Mouse (Mus musculus) stomach, embryonic 16.5 days (tissue): Measurements from ENCODE around the gene Mdm2. TPM values are rescaled to one million over a fixed set of nuclear protein-coding genes. Genes with fewer than 3 reads are reported as not detected.
A peak's percentile ranks its signal among the peaks of the same experiment; 100 is the strongest.
"Not testable (repeated sequence)": the region's sequence is repeated elsewhere in the genome, so short reads cannot be mapped to it uniquely, and the experiment has no call there.

Experiments
- ATAC-seq: fragments of 200-750 bp; cut with Nextera tagmentation; 2 replicates; pipeline ENCODE4 v1.8.0; 2017; ENCODE audit warnings: moderate number of reproducible peaks, moderate TSS enrichment; ENCODE audit not compliant: insufficient read depth, low FRiP score
- H3K27ac ChIP-seq: fragments of 300-500 bp; sonication (generic); 2 replicates; pipeline ENCODE4 v1.5.1; 2014; ENCODE audit warnings: low read length
- H3K27me3 ChIP-seq: fragments of 300-500 bp; sonication (generic); 2 replicates; pipeline ENCODE4 v1.6.1; 2014; ENCODE audit warnings: low read length, control low read depth, mixed read lengths; ENCODE audit not compliant: control insufficient read depth, insufficient read depth
- H3K36me3 ChIP-seq: fragments of 300-500 bp; sonication (generic); 2 replicates; pipeline ENCODE4 v1.6.1; 2014; ENCODE audit warnings: low read length; ENCODE audit not compliant: control insufficient read depth, insufficient read depth
- H3K4me1 ChIP-seq: fragments of 300-500 bp; sonication (generic); 2 replicates; pipeline ENCODE4 v1.6.1; 2014; ENCODE audit warnings: low read length, control low read depth, mixed read lengths; ENCODE audit not compliant: control insufficient read depth, insufficient read depth
- H3K4me2 ChIP-seq: fragments of 300-500 bp; sonication (generic); 2 replicates; pipeline ENCODE4 v1.6.1; 2014; ENCODE audit warnings: low read depth, low read length, mixed read lengths
- H3K4me3 ChIP-seq: fragments of 300-500 bp; sonication (generic); replicated peaks from 2 replicates; pipeline ENCODE4 v1.5.1; 2014; ENCODE audit warnings: mild to moderate bottlenecking, low read length
- H3K9ac ChIP-seq: fragments of 300-500 bp; sonication (generic); 2 replicates; pipeline ENCODE4 v1.6.1; 2014; ENCODE audit warnings: low read length
- H3K9me3 ChIP-seq: fragments of 300-500 bp; sonication (generic); replicated peaks from 2 replicates; pipeline ENCODE4 v1.6.1; 2016; ENCODE audit warnings: low read length, control low read depth; ENCODE audit not compliant: control insufficient read depth
- WGBS: fragments of 180-500 bp; shearing (Covaris S2); extraction: QIAGEN DNeasy Blood & Tissue Kit; methylation state at CpG from one replicate; pipeline ENCODE4 v1.1.7; 2014; 5-methylcytosine and 5-hydroxymethylcytosine counted together
- polyA plus RNA-seq: library from polyadenylated mRNA; unstranded; fragments of >200 nt; fragmentation: Nextera tagmentation; extraction: Ambion mirVana; gene quantifications from 2 replicates; pipeline ENCODE4 v1.2.1, GENCODE M21; 2015

The Mdm2 gene
- polyA plus RNA-seq, 1 experiment from 2014 or later = 39.9 TPM

DNA sequence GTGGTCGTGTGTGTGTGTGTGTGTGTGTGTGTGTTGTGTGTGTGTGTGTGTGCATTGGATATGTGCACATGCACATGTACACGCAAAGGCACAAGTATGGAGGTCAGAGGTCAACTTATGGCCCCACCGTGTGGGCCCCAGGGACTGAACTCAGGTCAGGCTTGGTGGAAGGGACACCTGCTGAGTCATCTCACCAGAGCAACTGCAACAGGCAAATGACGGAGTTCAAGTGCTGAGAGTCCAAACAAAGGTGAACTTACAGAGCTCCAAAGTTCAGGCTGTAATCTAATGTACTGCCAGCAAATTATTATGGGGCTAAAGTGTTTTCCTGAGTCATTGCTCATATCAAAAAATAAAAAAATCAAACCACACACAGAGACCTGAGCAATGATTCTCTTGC lies 26.5 kb upstream of the Mdm2 start:
- WGBS = 67% methylated on average over 4 of the region's 4 CpGs
- ATAC-seq = no peak

DNA sequence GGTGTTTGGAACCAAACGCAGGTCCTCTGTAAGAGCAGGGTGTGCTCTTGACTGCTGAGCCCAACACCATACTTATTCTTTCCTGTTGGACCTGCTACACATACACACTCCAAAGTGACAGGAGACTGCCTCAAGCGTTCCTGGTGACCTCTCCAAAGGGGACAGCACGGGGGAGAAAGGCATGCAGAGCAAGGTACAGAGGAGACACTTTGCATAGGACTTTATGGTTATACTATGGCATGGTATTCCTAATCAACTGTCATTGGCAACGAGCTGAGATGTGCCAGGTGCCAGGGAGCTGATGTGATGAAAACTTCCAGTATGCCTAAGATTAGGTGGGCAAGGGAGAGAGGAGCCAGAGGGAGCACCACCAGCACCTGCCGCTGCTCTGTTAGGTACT lies 26.0 kb upstream of the Mdm2 start:
- H3K9ac ChIP-seq = no peak overlapping the region
- 0 out of 2 replicates have a peak, but pooled peaks cover 3% of the 10 kb centered on the region for H3K4me1 ChIP-seq
- no peaks in the 10 kb centered on the region for H3K27me3 ChIP-seq
- no peak overlapping the region for H3K4me2 ChIP-seq
- no peak overlapping the region for H3K27ac ChIP-seq
- no peak for ATAC-seq
- no peaks in the 10 kb centered on the region for H3K9me3 ChIP-seq
- 89% methylated on average over 5 of the region's 5 CpGs for WGBS
- no peak overlapping the region for H3K4me3 ChIP-seq
- peaks cover 10% of the 10 kb centered on the region; the same call in 1 of the 2 replicates for H3K36me3 ChIP-seq

More for the DNA sequence above, 26.5 kb upstream of the Mdm2 start:
- no peak overlapping the region for H3K4me3 ChIP-seq
- H3K9ac ChIP-seq = no peak overlapping the region
- H3K9me3 ChIP-seq = no peaks in the 10 kb centered on the region
- 0 out of 2 replicates have a peak, but pooled peaks cover 3% of the 10 kb centered on the region for H3K4me1 ChIP-seq
- peaks cover 10% of the 10 kb centered on the region; the same call in 1 of the 2 replicates for H3K36me3 ChIP-seq
- H3K4me2 ChIP-seq = no peak overlapping the region
- no peaks in the 10 kb centered on the region for H3K27me3 ChIP-seq
- H3K27ac ChIP-seq = no peak overlapping the region

DNA sequence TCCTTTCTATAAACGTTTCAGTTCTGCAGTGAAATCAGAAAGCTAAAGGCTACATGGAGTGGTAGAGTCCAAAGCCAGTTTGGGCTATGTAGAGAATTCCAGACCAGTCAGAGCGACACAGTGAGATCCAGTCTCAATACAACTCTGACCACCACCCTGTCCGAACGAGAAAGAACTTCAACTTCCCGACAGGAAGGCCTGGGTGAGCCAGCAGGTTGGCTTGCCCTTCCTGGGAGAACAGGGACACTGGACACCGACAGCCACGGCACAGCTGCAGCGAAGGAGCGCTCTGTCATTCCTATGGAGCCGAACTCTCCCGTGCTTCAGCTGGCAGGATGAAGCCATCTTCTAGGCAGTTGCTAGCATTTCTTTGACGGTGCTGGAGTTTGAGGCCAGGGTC lies 24.8 kb upstream of the Mdm2 start:
- not testable (repeated sequence) for H3K4me2 ChIP-seq, ATAC-seq, H3K4me3 ChIP-seq, H3K9me3 ChIP-seq, H3K4me1 ChIP-seq, H3K9ac ChIP-seq, H3K27ac ChIP-seq, H3K27me3 ChIP-seq
- peaks cover 10% of the 10 kb centered on the region; the same call in 1 of the 2 replicates for H3K36me3 ChIP-seq
- WGBS = 86% methylated on average over 11 of the region's 12 CpGs

DNA sequence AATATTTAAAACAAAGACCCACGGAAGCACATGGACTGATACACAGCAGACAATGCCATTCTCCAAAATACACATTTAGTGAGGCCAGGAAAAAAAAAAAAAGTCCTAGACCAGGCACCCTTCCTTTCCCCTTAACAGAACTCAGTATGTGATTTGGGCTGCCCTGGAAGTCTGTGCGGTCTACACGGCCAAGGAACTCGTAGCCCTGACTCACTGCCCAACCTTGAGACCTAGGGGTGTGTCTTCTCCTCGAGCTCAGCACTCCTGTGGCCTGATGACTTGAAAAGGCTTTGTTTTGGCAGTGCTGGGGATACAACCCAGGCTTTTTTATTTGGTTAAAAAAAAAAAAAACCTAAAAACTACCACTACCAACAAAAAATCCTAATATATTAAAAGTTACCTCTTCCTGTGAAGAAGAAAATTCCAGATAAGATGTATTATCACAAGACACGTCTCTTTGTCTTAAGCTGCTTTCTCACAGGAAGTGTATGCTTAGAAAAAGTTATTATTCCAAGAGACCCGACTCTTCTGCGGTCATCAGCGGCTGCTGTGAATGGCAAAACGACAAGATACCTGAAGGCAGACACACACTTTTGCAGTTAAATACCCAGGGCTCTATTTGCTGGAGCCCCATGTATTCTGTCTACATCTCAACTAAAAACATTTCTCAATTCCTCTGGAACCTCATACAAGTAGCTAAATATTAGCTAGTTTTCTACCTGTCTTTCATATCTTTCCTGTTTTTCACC lies 23.7 kb upstream of the Mdm2 start:
- not testable (repeated sequence) for ATAC-seq, H3K9me3 ChIP-seq, H3K27me3 ChIP-seq, H3K4me2 ChIP-seq, H3K9ac ChIP-seq, H3K4me3 ChIP-seq, H3K27ac ChIP-seq, H3K4me1 ChIP-seq
- whole genome bisulfite sequencing = 62% methylated on average over 9 of the region's 10 CpGs
- peaks cover 10% of the 10 kb centered on the region; the same call in 1 of the 2 replicates for H3K36me3 ChIP-seq

DNA sequence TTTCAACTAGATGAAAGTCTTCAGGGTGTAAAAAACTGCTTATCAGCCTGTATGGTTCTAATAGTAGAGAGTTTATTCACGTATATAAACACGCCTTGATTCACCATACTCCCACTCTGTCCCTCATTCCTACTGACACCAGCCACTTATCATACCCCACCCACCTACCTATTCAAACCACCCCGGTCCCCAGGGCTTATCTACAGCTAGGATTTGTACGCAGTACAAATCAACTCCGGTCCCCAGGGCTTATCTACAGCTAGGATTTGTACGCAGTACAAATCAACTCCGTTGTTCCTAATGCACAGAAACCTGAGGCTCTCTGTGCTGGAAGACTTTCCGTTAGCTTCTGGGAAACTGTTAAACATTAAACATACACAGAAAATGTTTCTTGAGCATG lies 23.1 kb upstream of the Mdm2 start:
- not testable (repeated sequence) for H3K9ac ChIP-seq, H3K4me3 ChIP-seq, H3K27me3 ChIP-seq, H3K4me1 ChIP-seq, H3K36me3 ChIP-seq, H3K27ac ChIP-seq, H3K9me3 ChIP-seq, H3K4me2 ChIP-seq
- peak; percentile 57; the same call in 1 of the 2 replicates for ATAC-seq
- 40% methylated on average over 8 of the region's 8 CpGs for WGBS

DNA sequence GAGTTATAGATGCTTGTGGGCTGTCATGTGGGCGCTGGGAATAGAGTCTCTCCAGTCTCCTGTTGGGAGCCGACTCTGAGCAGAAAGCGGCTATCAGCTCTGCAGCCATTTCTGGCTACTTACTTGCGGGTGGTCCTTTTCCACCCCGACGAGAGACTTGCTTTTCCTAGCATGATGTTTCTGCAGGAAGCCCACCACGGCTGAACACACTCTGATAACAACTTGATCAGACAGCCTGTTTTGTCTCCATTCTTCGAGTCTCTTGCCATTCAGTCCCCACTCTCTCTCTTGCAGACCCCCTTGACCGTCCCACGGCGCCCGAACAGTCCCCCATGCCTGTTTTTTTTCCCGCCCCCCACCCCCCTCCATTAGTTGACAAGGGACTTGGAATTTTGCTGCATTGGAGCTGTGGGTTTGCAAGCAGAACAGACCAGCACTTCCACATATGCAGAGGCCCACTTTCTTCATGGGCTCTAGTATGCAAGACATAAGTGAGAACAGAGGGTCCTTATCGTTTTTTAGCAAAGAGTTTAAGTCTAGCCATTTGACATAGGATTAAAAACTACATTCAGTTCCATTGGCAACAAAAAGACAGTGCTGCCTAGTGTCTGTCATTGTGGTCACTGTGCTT lies 22.5 kb upstream of the Mdm2 start:
- Histone ChIP-seq H3K36me3 (0 out of 2 replicates have a peak, but pooled peaks cover 3% of the 10 kb centered on the region), H3K4me2 (no peak overlapping the region), H3K9ac (no peak overlapping the region), H3K4me3 (no peak overlapping the region), H3K9me3 (no peaks in the 10 kb centered on the region), H3K27me3 (no peaks in the 10 kb centered on the region), H3K4me1 (no peaks in the 10 kb centered on the region), H3K27ac (no peak overlapping the region)
- 71% methylated on average over 14 of the region's 14 CpGs for WGBS
- no peak for ATAC-seq

DNA sequence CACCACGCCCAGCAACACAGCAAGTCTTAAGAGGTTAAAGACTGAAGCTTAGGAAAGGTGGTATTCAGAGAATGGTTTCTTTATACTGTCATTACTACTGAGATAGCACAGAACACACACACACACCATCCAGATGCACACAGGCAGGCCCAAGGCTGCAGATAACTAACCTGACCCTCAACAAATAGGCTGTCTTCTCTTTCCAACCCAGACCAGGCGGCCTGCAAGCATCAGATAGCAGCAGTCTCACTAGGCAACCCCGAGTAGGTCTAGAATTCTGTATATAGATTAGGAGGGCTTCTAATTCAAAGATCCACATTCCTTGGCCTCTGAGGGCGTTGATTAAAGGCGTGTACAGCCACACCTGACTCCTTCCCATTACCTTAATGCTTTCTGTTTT lies 21.6 kb upstream of the Mdm2 start:
- H3K4me2 ChIP-seq = no peak overlapping the region
- H3K27ac ChIP-seq = no peak overlapping the region
- no peak overlapping the region for H3K9ac ChIP-seq
- H3K9me3 ChIP-seq = no peaks in the 10 kb centered on the region
- H3K4me1 ChIP-seq = no peaks in the 10 kb centered on the region
- no peaks in the 10 kb centered on the region for H3K27me3 ChIP-seq
- 74% methylated on average over 5 of the region's 5 CpGs for WGBS
- H3K4me3 ChIP-seq = no peak overlapping the region
- ATAC-seq = peak; percentile 44
- 0 out of 2 replicates have a peak, but pooled peaks cover 3% of the 10 kb centered on the region for H3K36me3 ChIP-seq

DNA sequence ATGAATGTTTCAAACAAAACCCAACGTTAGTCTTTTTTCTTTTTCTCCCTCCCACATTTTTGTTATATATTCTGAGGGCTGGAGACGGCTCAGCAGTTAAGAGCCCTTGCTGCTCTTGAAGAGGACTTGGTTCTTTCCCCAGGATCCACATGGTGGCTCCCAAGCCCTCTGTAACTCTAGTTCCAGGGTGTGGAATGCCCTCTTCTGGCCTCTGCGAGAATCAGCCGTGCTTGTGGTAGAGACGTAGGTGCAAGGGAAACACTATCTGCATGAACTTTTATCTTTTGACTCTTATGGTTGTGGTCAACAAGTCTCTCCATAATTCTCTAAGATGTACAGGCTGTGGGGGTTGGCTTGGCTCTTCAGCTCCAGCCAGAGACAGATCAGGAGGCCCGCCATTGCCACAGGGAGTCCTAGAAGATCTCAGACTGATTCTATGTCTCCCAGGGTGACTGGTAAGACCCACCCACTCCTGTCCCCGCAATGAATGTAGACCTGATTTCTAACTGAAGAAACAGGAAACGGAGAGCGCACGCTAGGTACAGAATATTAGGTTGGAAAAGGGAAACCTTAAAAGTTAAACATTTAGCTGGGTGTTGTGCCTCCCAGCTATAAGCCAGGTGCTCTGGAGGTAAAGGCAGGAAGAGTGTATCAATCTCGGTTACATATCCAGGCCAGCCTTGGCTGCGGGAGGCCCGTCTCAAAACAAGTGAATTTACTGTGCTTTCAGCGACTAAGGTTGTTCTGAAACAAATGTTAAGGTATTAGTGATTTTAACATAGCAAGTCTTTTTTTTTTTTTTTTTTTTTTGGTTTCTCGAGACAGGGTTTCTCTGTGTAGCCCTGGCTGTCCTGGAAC lies 20.9 kb upstream of the Mdm2 start:
- 51% methylated on average over 14 of the region's 15 CpGs for WGBS
- H3K4me1 ChIP-seq = no peaks in the 10 kb centered on the region
- no peak overlapping the region for H3K4me2 ChIP-seq
- no peak overlapping the region for H3K4me3 ChIP-seq
- no peak overlapping the region for H3K27ac ChIP-seq
- H3K27me3 ChIP-seq = no peaks in the 10 kb centered on the region
- H3K36me3 ChIP-seq = 0 out of 2 replicates have a peak, but pooled peaks cover 3% of the 10 kb centered on the region
- no peak for ATAC-seq
- no peaks in the 10 kb centered on the region for H3K9me3 ChIP-seq
- no peak overlapping the region for H3K9ac ChIP-seq
